Mouse (Mus musculus) thymus, adult 2 months (tissue): ENCODE data around the gene Arhgdig. TPM values are rescaled to one million over a fixed set of nuclear protein-coding genes. Genes with fewer than 3 reads are reported as not detected.
"Not testable (repeated sequence)": the region's sequence is repeated elsewhere in the genome, so short reads cannot be mapped to it uniquely, and the experiment has no call there.

ENCODE experiments used
- DNase-seq: peaks from one replicate; pipeline ENCODE4 v3.0.0; 2021
- H3K27ac ChIP-seq: fragments of 200-500 bp; 2 replicates; pipeline ENCODE4 v1.5.1; 2012; ENCODE audit warnings: low read length, control low read depth; ENCODE audit not compliant: control insufficient read depth, insufficient read depth
- H3K27me3 ChIP-seq: fragments of 200-500 bp; 2 replicates; pipeline ENCODE4 v1.6.1; 2012; ENCODE audit warnings: mild to moderate bottlenecking, low read length, moderate library complexity, mixed read lengths; ENCODE audit not compliant: control insufficient read depth, insufficient read depth
- H3K36me3 ChIP-seq: fragments of 200-500 bp; 2 replicates; pipeline ENCODE4 v1.6.1; 2012; ENCODE audit warnings: mild to moderate bottlenecking, low read length, moderate library complexity; ENCODE audit not compliant: control insufficient read depth, insufficient read depth
- H3K4me1 ChIP-seq: fragments of 200-500 bp; replicated peaks from 2 replicates; pipeline ENCODE4 v1.6.1; 2012; ENCODE audit warnings: low read length; ENCODE audit not compliant: control insufficient read depth, insufficient read depth
- H3K4me3 ChIP-seq: fragments of 200-500 bp; 2 replicates; pipeline ENCODE4 v1.5.1; 2012; ENCODE audit warnings: mild to moderate bottlenecking, low read length, control low read depth, moderate library complexity; ENCODE audit not compliant: control insufficient read depth, insufficient read depth
- CTCF ChIP-seq: fragments of 200-500 bp; IDR thresholded peaks from 2 replicates; pipeline ENCODE4 v1.5.1; 2012; ENCODE audit warnings: mild to moderate bottlenecking, control low read depth, low read length, moderate library complexity, borderline replicate concordance; ENCODE audit not compliant: control insufficient read depth, poor library complexity, insufficient read depth; ENCODE audit errors: extremely low read depth
- POLR2A ChIP-seq: fragments of 200-500 bp; IDR thresholded peaks from 2 replicates; pipeline ENCODE4 v1.6.1; 2012; ENCODE audit warnings: mild to moderate bottlenecking, low read length, control low read depth, moderate library complexity; ENCODE audit not compliant: control insufficient read depth, poor library complexity, insufficient read depth; ENCODE audit errors: extremely low read depth
- WGBS: fragments of 180-500 bp; shearing (Covaris S2); methylation state at CpG from one replicate; pipeline ENCODE4 v1.1.7; 2018; 5-methylcytosine and 5-hydroxymethylcytosine counted together
- polyA plus RNA-seq: library from polyadenylated mRNA; depleted of rRNA; stranded (reverse); fragments of >200 nt; gene quantifications from 2 replicates; pipeline ENCODE4 v1.2.3, GENCODE M21; 2012

Arhgdig gene
- polyA plus RNA-seq, 1 experiment: 0.77 TPM

DNA sequence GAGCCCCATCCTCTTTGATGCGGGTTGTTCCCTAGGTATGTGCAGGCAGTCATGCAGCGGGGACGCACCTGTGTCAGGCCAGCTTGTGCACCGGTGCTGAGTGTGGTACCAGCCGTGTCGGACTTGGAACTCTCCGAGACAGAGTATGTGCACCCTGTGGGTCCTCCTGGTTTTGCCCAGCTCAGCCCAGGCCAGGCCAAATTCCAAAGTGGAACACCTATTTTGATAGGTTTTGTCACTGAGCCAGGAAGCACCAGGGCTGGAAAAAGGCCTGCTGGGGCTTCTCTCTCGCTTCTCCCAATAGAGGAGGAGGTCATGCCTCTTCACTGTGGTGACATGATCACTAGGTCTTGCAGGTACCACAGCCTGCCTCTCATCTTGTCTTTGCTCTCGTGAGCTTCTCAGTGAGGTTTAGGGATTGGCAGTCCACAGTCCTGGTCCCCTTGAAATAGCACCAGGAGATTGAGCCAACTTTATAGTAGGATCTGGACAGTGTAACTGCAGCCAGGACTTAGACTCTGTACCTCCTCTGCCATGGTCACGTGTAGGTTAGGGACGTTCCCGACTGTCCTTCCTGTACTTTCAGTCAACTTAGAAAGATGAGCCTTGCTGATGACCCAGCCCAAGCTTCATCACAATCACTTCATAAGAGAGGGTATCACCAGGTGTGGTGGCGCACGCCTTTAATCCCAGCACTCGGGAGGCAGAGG lies 14.9 kb downstream of the Arhgdig start:
- peaks cover 67% of the 10 kb centered on the region for H3K36me3 ChIP-seq
- TF ChIP-seq POLR2A: no peak
- no peak for TF ChIP-seq CTCF
- no peak for DNase-seq
- no peak overlapping the region for H3K27ac ChIP-seq
- H3K4me3 ChIP-seq: no peak overlapping the region
- H3K27me3 ChIP-seq: no peaks in the 10 kb centered on the region
- no peaks in the 10 kb centered on the region for H3K4me1 ChIP-seq
- 97% methylated on average over 15 of the region's 15 CpGs for WGBS

DNA sequence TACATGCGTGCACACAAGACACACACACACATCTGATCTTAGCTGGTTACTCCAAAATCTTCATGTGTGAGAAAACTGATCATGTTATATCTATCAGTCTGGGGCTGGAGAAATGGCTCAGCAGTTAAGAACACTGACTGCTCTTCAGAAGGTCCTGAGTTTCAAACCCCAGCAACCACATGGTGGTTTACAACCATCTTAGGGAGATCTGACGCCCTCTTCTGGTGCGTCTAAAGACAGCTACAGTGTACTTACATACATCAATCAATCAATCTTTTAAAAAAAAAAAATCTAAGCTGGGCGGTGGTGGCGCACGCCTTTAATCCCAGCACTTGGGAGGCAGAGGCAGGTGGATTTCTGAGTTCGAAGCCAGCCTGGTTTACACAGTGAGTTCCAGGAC lies 16.1 kb downstream of the Arhgdig start:
- H3K27ac ChIP-seq, H3K4me3 ChIP-seq, H3K4me1 ChIP-seq, H3K27me3 ChIP-seq, DNase-seq: not testable (repeated sequence)
- peaks cover 75% of the 10 kb centered on the region for H3K36me3 ChIP-seq
- WGBS: 97% methylated on average over 7 of the region's 7 CpGs

DNA sequence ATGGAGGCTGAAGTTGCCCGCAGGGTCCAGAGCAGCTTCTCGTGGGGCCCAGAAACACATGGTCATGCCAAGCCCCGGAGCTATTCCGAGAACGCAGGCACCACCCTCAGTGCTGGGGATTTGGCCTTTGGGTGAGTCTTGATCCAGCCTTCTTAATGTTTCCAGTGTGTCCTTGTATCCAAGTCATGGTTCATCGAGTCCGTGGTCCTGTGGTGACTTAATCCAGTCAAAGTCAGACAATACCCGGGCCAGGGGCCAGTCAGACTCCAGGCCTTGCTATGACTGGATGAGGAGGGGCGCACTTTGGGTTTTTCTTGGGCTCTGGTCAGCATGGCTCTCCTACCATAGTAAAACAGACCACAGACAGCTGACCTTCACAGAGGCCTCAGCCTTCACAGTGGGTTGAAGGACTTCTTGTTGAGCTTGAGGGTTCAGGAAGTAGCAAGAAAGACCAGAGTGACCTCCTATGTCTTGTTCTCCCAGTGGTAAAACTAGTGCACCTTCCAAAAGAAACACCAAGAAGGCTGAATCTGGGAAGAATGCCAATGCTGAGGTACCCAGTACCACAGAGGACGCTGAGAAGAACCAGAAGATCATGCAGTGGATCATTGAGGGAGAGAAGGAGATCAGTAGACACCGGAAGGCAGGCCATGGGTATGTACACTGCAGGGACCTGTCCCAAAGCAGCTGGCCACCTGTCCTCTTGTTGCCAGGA lies 19.3 kb downstream of the Arhgdig start:
- TF ChIP-seq POLR2A (no peak), CTCF (no peak)
- Histone ChIP-seq H3K36me3 (peaks cover 88% of the 10 kb centered on the region), H3K27me3 (no peaks in the 10 kb centered on the region), H3K27ac (no peak overlapping the region), H3K4me1 (no peaks in the 10 kb centered on the region), H3K4me3 (no peak overlapping the region)
- no peak for DNase-seq
- WGBS: 95% methylated on average over 11 of the region's 11 CpGs

DNA sequence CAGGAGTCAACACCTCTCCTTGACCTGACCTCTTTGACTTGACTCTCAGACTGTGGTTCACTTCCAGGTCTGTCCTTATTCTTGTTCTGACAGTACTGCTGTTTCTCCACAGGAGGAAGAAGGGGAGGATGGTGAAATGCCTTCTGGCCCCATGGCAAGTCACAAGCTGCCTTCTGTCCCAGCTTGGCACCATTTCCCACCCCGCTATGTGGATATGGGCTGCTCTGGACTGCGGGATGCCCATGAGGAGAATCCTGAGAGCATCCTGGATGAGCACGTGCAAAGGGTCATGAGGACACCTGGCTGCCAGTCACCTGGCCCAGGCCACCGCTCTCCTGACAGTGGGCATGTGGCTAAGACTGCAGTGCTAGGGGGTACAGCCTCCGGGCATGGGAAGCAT lies 20.0 kb downstream of the Arhgdig start:
- Histone ChIP-seq H3K36me3 (peaks cover 88% of the 10 kb centered on the region), H3K27ac (no peak overlapping the region), H3K27me3 (no peaks in the 10 kb centered on the region), H3K4me3 (no peak overlapping the region), H3K4me1 (no peaks in the 10 kb centered on the region)
- 100% methylated on average over 5 of the region's 5 CpGs for WGBS
- no peak for DNase-seq
- no peak for TF ChIP-seq POLR2A
- TF ChIP-seq CTCF: no peak

DNA sequence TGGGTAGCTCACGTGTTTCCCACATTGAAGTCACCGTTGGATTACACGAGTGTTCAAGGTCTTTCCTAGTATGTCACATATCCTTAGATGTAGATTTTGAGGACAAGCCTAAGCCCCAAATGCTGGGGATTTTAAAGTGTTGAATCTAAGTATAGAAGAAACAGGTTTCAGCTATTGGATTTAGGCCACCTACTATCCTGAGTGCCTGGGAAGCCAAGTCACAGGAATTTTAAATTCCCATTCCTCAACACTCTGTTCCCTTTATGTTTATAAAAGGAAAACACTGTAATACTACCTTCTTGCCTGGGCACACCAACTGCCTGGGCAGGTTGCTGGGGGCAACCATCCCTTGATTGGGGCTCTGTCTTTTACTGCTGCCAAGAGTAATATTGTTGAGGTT lies 26.4 kb downstream of the Arhgdig start:
- no peaks in the 10 kb centered on the region for H3K27me3 ChIP-seq
- whole genome bisulfite sequencing: 98% methylated on average over 3 of the region's 3 CpGs
- H3K36me3 ChIP-seq: peaks cover 44% of the 10 kb centered on the region
- H3K27ac ChIP-seq: no peak overlapping the region
- no peak overlapping the region for H3K4me3 ChIP-seq
- TF ChIP-seq CTCF (no peak), POLR2A (no peak)
- no peaks in the 10 kb centered on the region for H3K4me1 ChIP-seq
- no peak for DNase-seq

DNA sequence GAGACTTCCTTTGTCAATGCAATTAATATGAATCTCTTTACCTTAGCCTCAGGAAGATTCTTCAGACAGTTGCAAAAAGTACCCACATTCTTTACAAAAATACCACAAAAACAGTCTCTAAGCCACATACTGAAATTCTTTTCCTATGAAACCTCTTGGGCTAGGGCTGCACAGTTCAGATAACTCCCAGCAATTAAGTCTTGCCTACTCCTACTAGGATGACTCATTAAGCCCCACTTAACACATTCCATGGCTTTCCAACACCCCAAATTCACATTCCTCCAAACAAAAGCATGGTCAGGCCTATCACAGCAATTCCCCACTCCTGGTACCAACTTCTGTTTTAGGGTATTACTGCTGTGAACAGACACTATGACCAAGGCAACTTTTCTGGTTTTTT lies 29.0 kb downstream of the Arhgdig start:
- Histone ChIP-seq H3K4me3 (no peak overlapping the region), H3K4me1 (no peaks in the 10 kb centered on the region), H3K27me3 (no peaks in the 10 kb centered on the region), H3K27ac (no peak overlapping the region), H3K36me3 (peaks cover 39% of the 10 kb centered on the region)
- DNase-seq: no peak
- TF ChIP-seq CTCF (no peak), POLR2A (no peak)

DNA sequence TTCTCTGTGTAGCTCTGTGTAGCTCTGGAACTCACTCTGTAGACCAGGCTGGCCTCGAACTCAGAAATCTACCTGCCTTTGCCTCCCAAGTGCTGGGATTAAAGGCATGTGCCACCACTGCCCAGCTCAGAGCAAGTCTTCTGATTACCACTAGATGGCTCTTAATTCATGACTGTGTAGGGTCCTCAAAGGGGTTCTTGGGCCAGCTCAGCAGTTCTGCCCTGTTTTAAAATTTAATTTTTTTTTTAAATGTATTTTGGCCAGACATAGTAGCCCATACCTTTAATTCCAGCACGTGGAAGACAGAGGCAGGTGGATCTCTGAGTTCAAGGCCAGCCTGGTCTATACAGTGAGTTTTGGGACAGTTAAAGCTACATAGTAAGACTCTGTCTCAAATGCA lies 32.3 kb downstream of the Arhgdig start:
- not testable (repeated sequence) for H3K27me3 ChIP-seq, H3K4me1 ChIP-seq, H3K27ac ChIP-seq, H3K4me3 ChIP-seq, DNase-seq
- H3K36me3 ChIP-seq: peaks cover 25% of the 10 kb centered on the region
- WGBS: 92% methylated on average over 2 of the region's 2 CpGs
